Mouse (Mus musculus) small intestine, adult 2 months (tissue): Measurements from ENCODE around the gene Casp6. TPM values are rescaled to one million over a fixed set of nuclear protein-coding genes. Genes with fewer than 3 reads are reported as not detected.

Source experiments
- H3K27ac ChIP-seq: fragments of 200-500 bp; 2 replicates; pipeline ENCODE4 v1.5.1; 2012; ENCODE audit warnings: low read depth, low read length, control low read depth, inconsistent platforms; ENCODE audit not compliant: insufficient read depth
- H3K27me3 ChIP-seq: fragments of 200-500 bp; 2 replicates; pipeline ENCODE4 v1.6.1; 2012; ENCODE audit warnings: mild to moderate bottlenecking, moderate library complexity, low read length, inconsistent platforms; ENCODE audit not compliant: control insufficient read depth, insufficient read depth
- H3K36me3 ChIP-seq: fragments of 200-500 bp; 2 replicates; pipeline ENCODE4 v1.6.1; 2012; ENCODE audit warnings: mild to moderate bottlenecking, low read length, control low read depth, inconsistent platforms; ENCODE audit not compliant: control insufficient read depth, insufficient read depth
- H3K4me1 ChIP-seq: fragments of 200-500 bp; 2 replicates; pipeline ENCODE4 v1.6.1; 2012; ENCODE audit warnings: low read length, inconsistent platforms, mixed read lengths; ENCODE audit not compliant: control insufficient read depth, insufficient read depth, insufficient read length
- H3K4me3 ChIP-seq: fragments of 200-500 bp; 2 replicates; pipeline ENCODE4 v1.5.1; 2012; ENCODE audit warnings: low read depth, mild to moderate bottlenecking, control low read depth, inconsistent platforms, low read length, moderate library complexity
- CTCF ChIP-seq: fragments of 200-500 bp; IDR thresholded peaks from 2 replicates; pipeline ENCODE4 v1.5.1; 2012; ENCODE audit warnings: low read depth, mild to moderate bottlenecking, control low read depth, inconsistent platforms, low read length, moderate library complexity, mixed read lengths; ENCODE audit not compliant: insufficient replicate concordance, insufficient read length; ENCODE audit errors: extremely low read depth
- POLR2A ChIP-seq: fragments of 200-500 bp; IDR thresholded peaks from 2 replicates; pipeline ENCODE4 v1.6.1; 2012; ENCODE audit warnings: low read depth, mild to moderate bottlenecking, control low read depth, inconsistent platforms, low read length, moderate library complexity
- WGBS: fragments of 180-500 bp; shearing (Covaris S2); methylation state at CpG from one replicate; pipeline ENCODE4 v1.1.7; 2018; 5-methylcytosine and 5-hydroxymethylcytosine counted together
- polyA plus RNA-seq: library from polyadenylated mRNA; depleted of rRNA; stranded (reverse); fragments of >200 nt; gene quantifications from 2 replicates; pipeline ENCODE4 v1.2.3, GENCODE M21; 2012; rRNA removed

Casp6 gene
- 168 and 203 TPM in 2 replicates for polyA plus RNA-seq

DNA sequence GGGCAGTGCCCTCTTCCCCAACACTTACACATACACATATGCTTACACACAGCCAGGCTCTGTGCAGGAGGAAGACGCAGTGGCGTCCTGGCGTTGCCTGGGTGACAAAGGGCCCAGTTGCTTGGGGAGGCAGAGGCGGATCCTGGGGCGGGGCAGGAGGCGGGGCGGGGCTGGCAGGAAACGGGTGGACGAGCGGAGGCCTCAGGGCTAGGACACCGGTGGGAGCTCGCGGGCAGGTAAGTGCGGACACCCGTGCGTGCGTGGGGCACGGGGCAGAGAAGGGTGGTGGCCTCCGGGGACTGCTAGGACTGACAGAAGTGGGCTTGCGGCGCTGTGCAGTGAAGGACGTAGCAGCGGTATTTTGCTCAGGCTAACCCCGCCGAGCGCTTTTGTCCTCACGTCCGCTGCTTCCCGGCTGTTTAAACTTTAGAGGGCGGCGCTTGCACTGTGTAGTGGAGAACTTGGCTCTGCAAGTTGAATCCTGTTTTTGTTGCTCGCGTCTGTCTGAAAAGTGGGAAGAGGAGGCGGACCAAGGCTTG is at the start of gene Casp6:
TSS of gene Casp6 (plus strand) at position 155 of the 539 bp plus-strand sequence.
- H3K4me3 ChIP-seq: peak within 1 kb of the TSS; percentile 98
- peaks cover 7% of the 10 kb centered on the region for H3K36me3 ChIP-seq
- under 1% methylated on average over 34 of the region's 34 CpGs for WGBS
- H3K27me3 ChIP-seq: no peaks in the 10 kb centered on the region
- H3K27ac ChIP-seq: peak within 1 kb of the TSS; percentile 61
- TF ChIP-seq CTCF: no peak
- TF ChIP-seq POLR2A: peak; percentile 82
- H3K4me1 ChIP-seq: peaks cover 22% of the 10 kb centered on the region

DNA sequence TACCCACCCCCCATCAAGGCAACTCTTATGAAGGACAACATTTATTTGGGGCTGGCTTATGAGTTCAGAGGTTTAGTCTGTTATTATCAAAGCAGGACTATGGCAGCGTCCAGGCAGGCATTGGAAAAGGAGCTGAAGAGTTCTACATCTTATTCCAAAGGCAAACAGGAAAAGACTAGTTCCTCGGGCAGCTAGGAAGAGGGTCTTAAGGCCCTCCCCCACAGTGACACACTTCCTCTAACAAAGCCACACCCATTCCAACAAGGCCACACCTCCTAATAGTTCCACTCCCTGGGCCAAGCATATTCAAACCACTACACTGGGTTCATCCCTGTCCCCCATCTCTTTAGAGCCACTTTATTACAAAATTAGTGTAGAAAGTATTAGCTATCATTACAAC is 38.6 kb upstream of the Casp6 start:
- Histone ChIP-seq H3K36me3 (no peaks in the 10 kb centered on the region), H3K4me3 (no peak overlapping the region), H3K27me3 (no peaks in the 10 kb centered on the region), H3K27ac (no peak overlapping the region), H3K4me1 (no peaks in the 10 kb centered on the region)
- TF ChIP-seq CTCF (no peak), POLR2A (no peak)
- 55% methylated on average over 2 of the region's 2 CpGs for WGBS

DNA sequence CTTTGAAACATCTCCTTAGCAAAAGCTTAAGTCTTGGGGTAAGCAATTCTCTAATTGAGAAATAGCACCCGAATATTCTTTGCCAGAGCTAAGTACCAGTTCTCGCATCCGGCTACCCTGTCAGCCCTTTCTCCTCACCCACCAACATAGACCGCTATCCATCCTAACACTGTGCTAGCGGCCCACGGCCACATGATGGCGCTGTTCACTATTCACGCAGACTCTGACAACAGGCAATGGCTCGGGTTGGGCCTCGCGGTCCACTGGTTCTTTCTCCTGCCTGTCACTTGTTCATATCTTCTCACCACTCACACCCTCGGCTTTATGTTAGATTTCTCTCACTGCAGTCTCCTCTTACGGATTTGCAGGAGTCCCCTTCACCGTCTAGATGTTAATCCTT is 37.5 kb upstream of the Casp6 start:
- TF ChIP-seq CTCF: peak; percentile 71; the same call in 1 of the 2 replicates
- TF ChIP-seq POLR2A: no peak
- Histone ChIP-seq H3K4me1 (no peaks in the 10 kb centered on the region), H3K36me3 (no peaks in the 10 kb centered on the region), H3K4me3 (no peak overlapping the region), H3K27ac (no peak overlapping the region), H3K27me3 (no peaks in the 10 kb centered on the region)
- WGBS: 42% methylated on average over 14 of the region's 14 CpGs

- peaks cover 3% of the 10 kb centered on the region; the same call in 1 of the 2 replicates for H3K4me1 ChIP-seq
- H3K36me3 ChIP-seq: no peaks in the 10 kb centered on the region
- no peak overlapping the region for H3K4me3 ChIP-seq
- WGBS: 57% methylated on average over 10 of the region's 10 CpGs
- no peak overlapping the region for H3K27ac ChIP-seq
- TF ChIP-seq POLR2A (no peak), CTCF (no peak)
- no peaks in the 10 kb centered on the region for H3K27me3 ChIP-seq
Observed at GRCm38 (mm10) chr3:129877327-129877726, 23.9 kb upstream of the Casp6 start.

GRCm38 (mm10) chr3:129878405-129879021 is 22.7 kb upstream of the Casp6 start, which contains the start of gene Pla2g12a:
Gene Pla2g12a, plus strand, starts transcription at chr3:129878606.
- Histone ChIP-seq H3K27me3 (no peaks in the 10 kb centered on the region), H3K36me3 (no peaks in the 10 kb centered on the region), H3K4me3 (peak within 1 kb of the TSS; percentile 86), H3K27ac (no peak within 1 kb of the TSS), H3K4me1 (peaks cover 3% of the 10 kb centered on the region; the same call in 1 of the 2 replicates)
- TF ChIP-seq POLR2A: no peak
- TF ChIP-seq CTCF: no peak
- under 1% methylated on average over 66 of the region's 66 CpGs for WGBS

GRCm38 (mm10) chr3:129879131-129879757 is 22.0 kb upstream of the Casp6 start:
- no peaks in the 10 kb centered on the region for H3K36me3 ChIP-seq
- no peak overlapping the region for H3K27ac ChIP-seq
- TF ChIP-seq POLR2A (no peak), CTCF (no peak)
- peak overlapping the region; percentile 86 for H3K4me3 ChIP-seq
- H3K4me1 ChIP-seq: peaks cover 3% of the 10 kb centered on the region; the same call in 1 of the 2 replicates
- H3K27me3 ChIP-seq: no peaks in the 10 kb centered on the region
- 3% methylated on average over 25 of the region's 25 CpGs for WGBS

GRCm38 (mm10) chr3:129879913-129880312 is 21.3 kb upstream of the Casp6 start:
- no peaks in the 10 kb centered on the region for H3K27me3 ChIP-seq
- no peak overlapping the region for H3K27ac ChIP-seq
- 80% methylated on average over 2 of the region's 2 CpGs for WGBS
- peaks cover 3% of the 10 kb centered on the region; the same call in 1 of the 2 replicates for H3K4me1 ChIP-seq
- TF ChIP-seq CTCF (no peak), POLR2A (no peak)
- no peaks in the 10 kb centered on the region for H3K36me3 ChIP-seq
- H3K4me3 ChIP-seq: no peak overlapping the region
